Mouse (Mus musculus) kidney, adult 2 months (tissue): ENCODE measurements around the gene Fut11. TPM values are rescaled to one million over a fixed set of nuclear protein-coding genes. Genes with fewer than 3 reads are reported as not detected.

Experiments used
- DNase-seq: peaks from one replicate; pipeline ENCODE4 v3.0.0; 2021
- H3K27ac ChIP-seq: fragments of 200-500 bp; 2 replicates; pipeline ENCODE4 v1.5.1; 2012; ENCODE audit warnings: low read depth, low read length, control low read depth, inconsistent platforms; ENCODE audit not compliant: insufficient read depth
- H3K27me3 ChIP-seq: fragments of 200-500 bp; replicated peaks from 2 replicates; pipeline ENCODE4 v1.6.1; 2012; ENCODE audit warnings: mild to moderate bottlenecking, moderate library complexity, low read length, inconsistent platforms; ENCODE audit not compliant: control insufficient read depth, insufficient read depth
- H3K36me3 ChIP-seq: fragments of 200-500 bp; 2 replicates; pipeline ENCODE4 v1.6.1; 2012; ENCODE audit warnings: mild to moderate bottlenecking, moderate library complexity, low read length, inconsistent platforms; ENCODE audit not compliant: control insufficient read depth, insufficient read depth
- H3K4me1 ChIP-seq: fragments of 200-500 bp; 2 replicates; pipeline ENCODE4 v1.6.1; 2011; ENCODE audit warnings: low read length; ENCODE audit not compliant: control insufficient read depth, insufficient read depth
- H3K4me3 ChIP-seq: fragments of 200-500 bp; 2 replicates; pipeline ENCODE4 v1.5.1; 2011; ENCODE audit warnings: mild to moderate bottlenecking, low read depth, low read length, control low read depth; ENCODE audit not compliant: insufficient read depth
- CTCF ChIP-seq: fragments of 200-500 bp; conservative IDR thresholded peaks from 2 replicates; pipeline ENCODE4 v1.5.1; 2011; ENCODE audit warnings: low read depth, mild to moderate bottlenecking, control low read depth, low read length, moderate library complexity, mixed read lengths; ENCODE audit not compliant: insufficient read depth, insufficient read length
- POLR2A ChIP-seq: fragments of 200-500 bp; IDR thresholded peaks from one replicate; pipeline ENCODE4 v1.6.1; 2011; ENCODE audit warnings: low read depth, low read length, control low read depth
- WGBS: fragments of 180-500 bp; shearing (Covaris S2); methylation state at CpG from one replicate; pipeline ENCODE4 v1.1.7; 2018; 5-methylcytosine and 5-hydroxymethylcytosine counted together
- polyA plus RNA-seq: library from polyadenylated mRNA; depleted of rRNA; stranded (reverse); fragments of >200 nt; gene quantifications from 2 replicates; pipeline ENCODE4 v1.2.3, GENCODE M21; 2012

Fut11 gene
- polyA plus RNA-seq, 1 experiment, result 7.9 TPM

- Histone ChIP-seq H3K4me1 (no peaks in the 10 kb centered on the region; the same call in 1 of the 2 replicates), H3K27me3 (no peaks in the 10 kb centered on the region), H3K36me3 (no peaks in the 10 kb centered on the region), H3K27ac (no peak overlapping the region), H3K4me3 (no peak overlapping the region)
- TF ChIP-seq CTCF, result no peak
- no peak for TF ChIP-seq POLR2A
- whole genome bisulfite sequencing, result 64% methylated on average over 2 of the region's 2 CpGs
- no peak for DNase-seq
Measured at GRCm38 (mm10) chr14:20663601-20664000, 31.2 kb upstream of the Fut11 start.

- Histone ChIP-seq H3K4me1 (peaks cover 4% of the 10 kb centered on the region; the same call in 1 of the 2 replicates), H3K27ac (no peak overlapping the region), H3K27me3 (no peaks in the 10 kb centered on the region), H3K4me3 (no peak overlapping the region), H3K36me3 (no peaks in the 10 kb centered on the region)
- 52% methylated on average over 3 of the region's 3 CpGs for WGBS
- no peak for TF ChIP-seq CTCF
- no peak for TF ChIP-seq POLR2A
- DNase-seq, result no peak
Measured at GRCm38 (mm10) chr14:20664436-20664835, 30.3 kb upstream of the Fut11 start.

GRCm38 (mm10) chr14:20667469-20667868 lies 27.3 kb upstream of the Fut11 start:
- DNase-seq, result no peak
- Histone ChIP-seq H3K4me3 (no peak overlapping the region), H3K27me3 (no peaks in the 10 kb centered on the region), H3K4me1 (peaks cover 4% of the 10 kb centered on the region; the same call in 1 of the 2 replicates), H3K27ac (peak overlapping the region; percentile 8), H3K36me3 (no peaks in the 10 kb centered on the region)
- 79% methylated on average over 1 of the region's 1 CpGs for WGBS
- TF ChIP-seq CTCF (no peak), POLR2A (no peak)

GRCm38 (mm10) chr14:20668154-20668810 lies 26.5 kb upstream of the Fut11 start, which contains the start of gene Synpo2l:
Gene Synpo2l (minus strand): TSS chr14:20668354.
- Histone ChIP-seq H3K27me3 (no peaks in the 10 kb centered on the region), H3K36me3 (no peaks in the 10 kb centered on the region), H3K27ac (peak within 1 kb of the TSS; percentile 81), H3K4me1 (peaks cover 4% of the 10 kb centered on the region; the same call in 1 of the 2 replicates), H3K4me3 (no peak within 1 kb of the TSS)
- DNase-seq, result peak; percentile 94
- no peak for TF ChIP-seq CTCF
- TF ChIP-seq POLR2A, result no peak
- WGBS, result 51% methylated on average over 8 of the region's 8 CpGs

GRCm38 (mm10) chr14:20672990-20673389 lies 21.8 kb upstream of the Fut11 start:
- no peaks in the 10 kb centered on the region for H3K27me3 ChIP-seq
- WGBS, result 96% methylated on average over 2 of the region's 2 CpGs
- peak; percentile 72 for DNase-seq
- no peak overlapping the region for H3K4me3 ChIP-seq
- 0 out of 2 replicates have a peak overlapping the region, but pooled peaks have one; percentile 70 for H3K27ac ChIP-seq
- peaks cover 2% of the 10 kb centered on the region; the same call in 1 of the 2 replicates for H3K36me3 ChIP-seq
- H3K4me1 ChIP-seq, result peaks cover 7% of the 10 kb centered on the region; the same call in 1 of the 2 replicates
- TF ChIP-seq CTCF, result peak; percentile 46
- TF ChIP-seq POLR2A, result no peak

GRCm38 (mm10) chr14:20673735-20674063 lies 21.1 kb upstream of the Fut11 start:
- 5% methylated on average over 13 of the region's 13 CpGs for WGBS
- no peaks in the 10 kb centered on the region for H3K27me3 ChIP-seq
- DNase-seq, result peak; percentile 92

GRCm38 (mm10) chr14:20674064-20674833 lies 20.5 kb upstream of the Fut11 start, which contains the start of gene Sec24c:
Gene Sec24c (plus strand): TSS chr14:20674308.
- H3K4me3 ChIP-seq, result peak within 1 kb of the TSS; percentile 90
- H3K36me3 ChIP-seq, result peaks cover 2% of the 10 kb centered on the region; the same call in 1 of the 2 replicates
- no peak for TF ChIP-seq POLR2A
- no peak for TF ChIP-seq CTCF
- DNase-seq, result peak; percentile 99
- under 1% methylated on average over 43 of the region's 43 CpGs for WGBS
- H3K27ac ChIP-seq, result peak within 1 kb of the TSS; percentile 89
- peaks cover 6% of the 10 kb centered on the region; the same call in 1 of the 2 replicates for H3K4me1 ChIP-seq
- H3K27me3 ChIP-seq, result no peaks in the 10 kb centered on the region

More at GRCm38 (mm10) chr14:20673735-20674063, 21.1 kb upstream of the Fut11 start:
- Histone ChIP-seq H3K36me3 (peaks cover 2% of the 10 kb centered on the region; the same call in 1 of the 2 replicates), H3K27ac (peak overlapping the region; percentile 89), H3K4me1 (peaks cover 10% of the 10 kb centered on the region; the same call in 1 of the 2 replicates), H3K4me3 (peak overlapping the region; percentile 61)
- TF ChIP-seq POLR2A, result no peak
- TF ChIP-seq CTCF, result no peak
